Mouse (Mus musculus): ENCODE measurements around the gene Tor3a.
"Not testable (repeated sequence)": the region's sequence is repeated elsewhere in the genome, so short reads cannot be mapped to it uniquely, and the experiment has no call there.

The Tor3a gene

GRCm38 (mm10) chr1:156669208-156669983 lies 4.8 kb downstream of the Tor3a start:
- DNase-seq, result no peak

GRCm38 (mm10) chr1:156668602-156669001 lies 5.6 kb downstream of the Tor3a start:
- no peak for DNase-seq

- DNase-seq, result peak; percentile 30
Measured at GRCm38 (mm10) chr1:156667141-156667926, 6.8 kb downstream of the Tor3a start.

- DNase-seq, result no peak
Measured at GRCm38 (mm10) chr1:156665777-156666176, 8.4 kb downstream of the Tor3a start.

GRCm38 (mm10) chr1:156660660-156661236 lies 13.4 kb downstream of the Tor3a start:
- not testable (repeated sequence) for DNase-seq

GRCm38 (mm10) chr1:156659906-156660659 lies 14.1 kb downstream of the Tor3a start:
- no peak for DNase-seq

GRCm38 (mm10) chr1:156658676-156659075 lies 15.5 kb downstream of the Tor3a start:
- DNase-seq, result no peak

GRCm38 (mm10) chr1:156657523-156657922 lies 16.6 kb downstream of the Tor3a start:
- no peak for DNase-seq

- DNase-seq, result no peak
Measured at GRCm38 (mm10) chr1:156654735-156655530, 19.2 kb downstream of the Tor3a start.

- DNase-seq, result no peak
Measured at GRCm38 (mm10) chr1:156652189-156652822, 21.9 kb downstream of the Tor3a start.

- DNase-seq, result no peak
Measured at GRCm38 (mm10) chr1:156650631-156651030, 23.5 kb downstream of the Tor3a start.

GRCm38 (mm10) chr1:156648705-156649104 lies 25.5 kb downstream of the Tor3a start:
- no peak for DNase-seq

GRCm38 (mm10) chr1:156645971-156646370 lies 28.2 kb downstream of the Tor3a start:
- DNase-seq, result no peak

GRCm38 (mm10) chr1:156644780-156645523 lies 29.2 kb downstream of the Tor3a start:
- no peak for DNase-seq

- DNase-seq, result no peak
Measured at GRCm38 (mm10) chr1:156644061-156644460, 30.1 kb downstream of the Tor3a start.

- DNase-seq, result no peak
Measured at GRCm38 (mm10) chr1:156642813-156643212, 31.3 kb downstream of the Tor3a start.

- no peak for DNase-seq
Measured at GRCm38 (mm10) chr1:156641808-156642207, 32.3 kb downstream of the Tor3a start.

GRCm38 (mm10) chr1:156640577-156640976 lies 33.6 kb downstream of the Tor3a start:
- no peak for DNase-seq

GRCm38 (mm10) chr1:156639455-156639854 lies 34.7 kb downstream of the Tor3a start:
- no peak for DNase-seq

GRCm38 (mm10) chr1:156635148-156635547 lies 39.0 kb downstream of the Tor3a start:
- DNase-seq, result no peak

- no peak for DNase-seq
Measured at GRCm38 (mm10) chr1:156633095-156633494, 41.1 kb downstream of the Tor3a start.
